Mouse (Mus musculus): ENCODE data around the gene Mcm9. TPM values are rescaled to one million over a fixed set of nuclear protein-coding genes. Genes with fewer than 3 reads are reported as not detected.
A peak's percentile ranks its signal among the peaks of the same experiment; 100 is the strongest.
"Not testable (repeated sequence)": the region's sequence is repeated elsewhere in the genome, so short reads cannot be mapped to it uniquely, and the experiment has no call there.

Gene Mcm9
- 1 to 10 TPM; 5.5 to 5.9 TPM for total RNA-seq (2021)
- long read RNA-seq, experiment 1, partial matches to known transcripts, result 1 of 4 reads
- long read RNA-seq, experiment 1, other reads (novel, unspliced or antisense), result 3 of 4 reads
- long read RNA-seq, experiment 2, partial matches to known transcripts, result 2 of 4 reads
- long read RNA-seq, experiment 2, other reads (novel, unspliced or antisense), result 2 of 4 reads

DNA sequence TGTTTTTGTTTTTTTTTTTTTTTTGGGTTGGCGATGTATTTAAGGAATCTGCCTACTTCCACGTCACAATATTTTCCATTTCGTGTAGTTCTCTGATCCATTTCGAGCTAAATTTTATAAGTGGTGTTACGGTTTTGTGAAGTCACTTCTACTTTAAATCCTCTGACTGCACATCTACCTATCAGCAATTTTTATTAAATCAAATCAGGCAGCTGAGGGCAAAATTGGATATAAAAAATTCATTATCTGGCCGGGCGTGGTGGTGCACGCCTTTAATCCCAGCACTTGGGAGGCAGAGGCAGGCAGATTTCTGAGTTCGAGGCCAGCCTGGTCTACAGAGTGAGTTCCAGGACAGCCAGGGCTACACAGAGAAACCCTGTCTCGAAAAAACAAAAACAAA is at the start of gene Mcm9:
Mcm9 (minus strand) TSS at position 101 of the 400 bp plus-strand sequence.
- not testable (repeated sequence) for DNase-seq (ENCODE audit: low spot score in 2 of 2)

GRCm38 (mm10) chr10:53661788-53662187 is 31.5 kb upstream of the Mcm9 start:
- DNase-seq (ENCODE audit: low spot score in 2 of 2), result no peak

DNA sequence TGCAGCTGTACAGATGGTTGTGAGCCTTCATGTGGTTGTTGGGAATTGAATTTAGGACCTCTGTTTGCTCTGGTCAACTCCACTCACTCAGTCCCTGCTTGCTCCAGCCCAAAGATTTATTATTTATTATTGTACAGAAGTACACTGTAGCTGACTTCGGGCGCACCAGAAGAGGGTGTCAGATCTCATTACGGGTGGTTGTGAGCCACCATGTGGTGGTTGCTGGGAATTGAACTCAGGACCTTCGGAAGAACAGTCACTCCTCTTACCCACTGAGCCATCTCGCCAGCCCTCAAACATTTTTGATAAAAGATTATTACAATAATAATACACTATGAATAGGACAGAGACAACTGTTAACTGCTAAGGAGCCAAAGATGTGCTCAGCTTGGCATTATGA is 24.0 kb upstream of the Mcm9 start:
- DNase-seq (ENCODE audit: low spot score in 2 of 2), result not testable (repeated sequence)

GRCm38 (mm10) chr10:53650683-53651082 is 20.4 kb upstream of the Mcm9 start:
- no peak for DNase-seq (ENCODE audit: low spot score in 2 of 2)

DNA sequence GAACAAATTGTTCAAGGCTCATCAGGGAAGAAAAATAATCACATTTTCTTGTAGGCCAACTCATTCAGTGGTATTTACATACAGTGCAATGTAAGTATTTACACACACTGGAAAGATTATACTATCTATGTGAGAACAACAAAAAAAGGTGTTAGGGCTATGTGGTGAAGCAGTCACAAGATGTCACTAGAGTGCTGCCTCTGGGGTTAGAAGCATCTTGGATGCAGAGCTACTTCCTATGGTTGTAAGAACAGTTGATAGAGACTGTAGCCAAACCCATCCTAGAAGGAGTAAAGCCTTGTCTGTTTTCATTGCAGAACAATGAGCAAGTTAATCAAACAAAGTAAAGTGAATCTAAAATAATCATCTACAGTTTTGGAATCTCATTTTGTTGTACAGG is 11.3 kb upstream of the Mcm9 start:
- peak; percentile 38 to 43 for DNase-seq (ENCODE audit: low spot score in 2 of 2)

GRCm38 (mm10) chr10:53635246-53635971 is 5.2 kb upstream of the Mcm9 start:
- no peak for DNase-seq (ENCODE audit: low spot score in 2 of 2)

DNA sequence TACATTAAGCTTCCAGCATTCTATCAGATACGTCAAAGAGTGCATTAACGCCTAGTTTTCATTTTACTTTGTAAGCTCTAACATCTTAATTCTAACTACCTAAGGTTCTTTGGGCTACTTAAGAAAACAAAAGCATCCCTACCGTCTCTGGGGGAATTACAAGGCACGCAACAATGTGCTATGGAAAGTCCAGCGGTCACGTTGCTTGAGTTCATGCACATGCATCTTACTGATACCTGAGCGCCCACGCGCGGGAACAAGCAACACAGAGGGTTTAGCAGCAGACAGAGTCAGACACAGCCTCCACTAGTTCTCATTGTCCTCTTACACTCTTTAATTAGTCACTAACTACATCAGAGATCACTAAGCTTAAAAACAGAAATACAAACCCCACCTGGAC is 3.9 kb upstream of the Mcm9 start:
- no peak for DNase-seq (ENCODE audit: low spot score in 2 of 2)

DNA sequence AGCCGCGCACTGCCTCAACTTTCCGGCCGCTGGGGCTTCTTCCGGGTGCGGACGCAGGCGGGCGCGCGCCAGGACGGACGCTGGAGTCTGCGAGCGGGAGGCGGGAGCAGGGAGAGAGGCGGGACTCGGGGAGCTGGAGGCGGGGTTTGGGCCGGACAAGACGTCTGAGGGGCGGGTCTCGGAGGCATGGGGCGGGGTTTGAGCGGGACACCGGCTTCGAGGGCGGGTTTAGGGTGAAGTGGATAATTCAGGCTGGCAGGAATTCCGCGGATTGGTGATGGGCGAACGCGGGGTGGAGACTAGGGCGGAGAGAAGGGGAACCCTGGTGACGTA is 355 bp downstream of the Mcm9 start:
- DNase-seq (ENCODE audit: low spot score in 2 of 2), result peak; percentile 94 to 96

GRCm38 (mm10) chr10:53629247-53629917 is 857 bp downstream of the Mcm9 start:
- peak; percentile 90 to 92 for DNase-seq (ENCODE audit: low spot score in 2 of 2)

DNA sequence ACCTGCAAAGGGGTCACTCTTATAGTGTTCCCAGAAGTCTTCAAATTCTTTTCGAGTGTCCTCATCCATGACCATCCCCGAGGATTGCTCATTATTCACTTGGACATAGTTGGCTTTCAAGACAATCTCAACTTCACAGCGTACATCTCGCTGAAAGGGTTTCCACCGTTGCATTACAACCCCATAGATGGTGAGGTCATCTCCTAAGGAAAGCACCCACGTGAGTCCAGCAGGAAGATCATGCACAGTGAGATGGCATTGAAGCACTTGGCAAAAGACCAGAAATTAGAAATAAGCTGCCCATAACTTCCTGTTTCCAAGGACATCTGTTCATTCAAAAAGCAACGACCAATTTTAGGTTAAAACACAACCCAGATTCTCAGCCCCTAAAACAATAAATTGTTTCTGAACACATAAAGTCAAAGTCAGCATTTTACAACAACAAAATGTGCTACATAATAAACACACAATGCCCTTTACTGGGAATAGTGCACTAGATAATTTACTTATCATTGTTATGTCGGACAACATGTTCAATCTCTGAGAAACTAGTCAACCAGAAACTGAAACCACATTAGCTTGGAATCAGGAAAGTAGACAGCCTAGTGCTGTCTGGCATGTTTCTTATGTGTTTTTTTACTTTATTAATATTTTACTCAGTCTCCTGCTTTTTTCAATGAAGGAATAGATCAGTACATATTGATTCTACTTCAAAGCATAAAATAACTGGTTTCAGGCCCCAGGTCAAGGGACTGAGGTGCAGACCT is 14.2 kb downstream of the Mcm9 start:
- no peak for DNase-seq (ENCODE audit: low spot score in 2 of 2)

GRCm38 (mm10) chr10:53613955-53614354 is 16.3 kb downstream of the Mcm9 start:
- no peak for DNase-seq (ENCODE audit: low spot score in 2 of 2)

- no peak for DNase-seq (ENCODE audit: low spot score in 2 of 2)
Measured at GRCm38 (mm10) chr10:53612172-53612571, 18.1 kb downstream of the Mcm9 start.

DNA sequence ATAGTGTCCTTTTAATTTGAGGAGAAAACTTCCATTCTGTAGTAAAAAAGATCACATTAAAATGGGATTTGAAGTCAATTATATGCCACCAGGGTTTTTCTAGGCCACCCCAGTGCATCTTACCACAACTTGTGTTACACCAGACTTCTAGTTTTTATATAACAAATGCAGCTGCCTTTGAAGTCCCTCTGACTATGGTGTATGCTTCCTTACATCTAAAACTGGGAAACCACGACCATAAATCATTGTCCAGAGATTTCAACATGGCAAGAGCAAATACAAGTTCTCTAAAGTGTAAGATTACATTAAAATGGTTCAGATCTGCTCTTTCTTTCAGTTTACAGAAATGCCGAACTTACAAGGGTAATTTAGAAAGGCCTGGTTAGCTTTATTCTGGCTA is 22.0 kb downstream of the Mcm9 start:
- DNase-seq (ENCODE audit: low spot score in 2 of 2), result no peak

GRCm38 (mm10) chr10:53605328-53605727 is 24.9 kb downstream of the Mcm9 start:
- no peak for DNase-seq (ENCODE audit: low spot score in 2 of 2)

DNA sequence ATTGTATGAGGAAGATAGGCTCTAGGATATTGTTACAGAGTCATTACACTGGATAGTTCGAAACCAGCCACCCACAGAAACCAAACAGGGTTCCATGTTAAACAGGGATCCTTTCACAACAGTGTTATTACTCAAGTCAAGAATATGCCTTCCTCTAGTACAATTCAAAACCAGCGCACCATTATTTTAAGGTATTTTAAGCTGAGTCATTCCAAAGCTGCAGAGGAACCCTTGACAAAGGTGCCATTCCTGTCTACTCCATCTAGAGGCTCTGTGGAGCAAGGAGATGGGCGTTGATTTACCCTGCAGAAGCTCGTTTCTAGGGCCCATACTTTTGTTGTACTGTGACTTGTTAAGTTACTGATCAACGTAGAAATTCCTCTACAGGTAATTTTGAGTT is 31.4 kb downstream of the Mcm9 start:
- DNase-seq (ENCODE audit: low spot score in 2 of 2), result no peak

DNA sequence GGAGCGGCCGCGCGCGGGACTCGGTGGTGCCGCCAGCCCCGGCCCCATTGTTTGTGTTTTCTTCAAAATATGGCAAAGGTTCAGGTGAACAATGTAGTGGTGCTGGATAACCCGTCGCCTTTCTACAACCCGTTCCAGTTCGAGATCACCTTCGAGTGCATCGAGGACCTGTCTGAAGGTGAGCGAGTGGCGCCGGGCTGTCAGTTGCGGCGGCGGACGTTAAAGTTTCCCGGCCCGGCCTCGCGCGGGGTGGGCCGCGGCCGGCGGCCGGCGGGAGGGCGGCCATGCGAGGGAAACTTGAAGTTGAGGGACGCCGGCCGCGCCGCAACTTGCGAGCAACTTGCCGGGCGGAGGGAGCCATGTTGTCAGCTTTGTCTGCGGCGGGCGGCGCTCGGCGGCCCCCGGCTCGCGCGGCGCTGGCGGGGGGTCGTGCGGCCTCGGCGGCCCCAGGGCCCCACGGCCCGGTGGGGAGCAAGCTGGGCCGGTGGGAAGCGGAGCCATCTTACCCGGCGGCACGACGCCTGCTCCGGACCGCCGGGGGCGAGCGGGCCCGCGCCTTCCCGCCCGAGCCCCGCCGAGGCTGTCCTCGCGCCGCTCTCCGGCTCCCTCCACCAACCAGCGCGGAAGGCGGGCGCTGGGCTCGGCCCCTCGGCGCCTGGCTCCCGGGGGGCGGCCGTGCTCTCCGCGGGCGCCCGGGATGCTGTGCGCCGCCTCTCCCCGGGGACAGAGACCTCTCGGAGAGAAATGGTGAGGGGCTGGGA is 32.9 kb downstream of the Mcm9 start:
- peak; percentile 34 to 47 for DNase-seq (ENCODE audit: low spot score in 2 of 2)

DNA sequence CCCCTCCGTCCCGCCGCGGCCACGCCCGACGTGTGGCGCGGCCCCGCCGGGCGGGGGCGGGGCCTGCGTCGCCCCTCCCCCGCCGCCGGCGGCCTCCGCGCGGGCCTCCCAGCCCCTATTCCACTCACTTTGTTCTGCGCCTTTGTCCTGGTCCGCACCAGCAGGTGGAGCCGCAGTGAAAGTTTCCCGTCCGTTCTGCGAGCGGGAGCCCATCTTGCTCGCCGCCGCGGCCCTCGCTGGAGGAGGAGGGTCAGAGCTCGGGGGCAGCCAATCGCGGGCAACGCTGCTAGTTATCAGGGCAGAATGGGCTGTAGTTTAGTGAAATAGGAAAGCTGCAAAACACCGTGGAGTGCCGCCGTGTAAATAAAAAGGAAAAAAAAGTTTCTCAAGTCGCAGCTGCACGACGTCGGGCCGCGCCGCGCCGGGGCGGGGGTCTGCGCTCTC is 33.5 kb downstream of the Mcm9 start, which contains the start of gene Asf1a:
Asf1a (plus strand) TSS at position 81 of the 444 bp plus-strand sequence.
- peak; percentile 94 to 97 for DNase-seq (ENCODE audit: low spot score in 2 of 2)

- no peak for DNase-seq (ENCODE audit: low spot score in 2 of 2)
Measured at GRCm38 (mm10) chr10:53595744-53596676, 34.2 kb downstream of the Mcm9 start.

- DNase-seq (ENCODE audit: low spot score in 2 of 2), result no peak
Measured at GRCm38 (mm10) chr10:53585777-53586176, 44.5 kb downstream of the Mcm9 start.

GRCm38 (mm10) chr10:53581087-53581486 is 49.2 kb downstream of the Mcm9 start:
- no peak for DNase-seq (ENCODE audit: low spot score in 2 of 2)
